Mouse (Mus musculus) heart, embryonic 11.5 days (tissue): ENCODE measurements around the gene Col4a3. TPM values are rescaled to one million over a fixed set of nuclear protein-coding genes. Genes with fewer than 3 reads are reported as not detected.
A peak's percentile ranks its signal among the peaks of the same experiment; 100 is the strongest.

Source experiments
- ATAC-seq: fragments of 200-750 bp; cut with Nextera tagmentation; replicated peaks from 2 replicates; pipeline ENCODE4 v1.8.0; 2017; ENCODE audit warnings: moderate library complexity; ENCODE audit not compliant: insufficient number of reproducible peaks, low FRiP score, low TSS enrichment
- H3K27ac ChIP-seq: fragments of 300-500 bp; sonication (generic); 2 replicates; pipeline ENCODE4 v1.5.1; 2014; ENCODE audit warnings: mild to moderate bottlenecking, low read depth, low read length
- H3K27me3 ChIP-seq: fragments of 300-500 bp; sonication (generic); 2 replicates; pipeline ENCODE4 v1.6.1; 2014; ENCODE audit warnings: mild to moderate bottlenecking, low read length, mixed read lengths; ENCODE audit not compliant: control insufficient read depth, insufficient read depth
- H3K36me3 ChIP-seq: fragments of 300-500 bp; sonication (generic); 2 replicates; pipeline ENCODE4 v1.6.1; 2014; ENCODE audit warnings: mild to moderate bottlenecking, low read length, moderate library complexity, mixed read lengths; ENCODE audit not compliant: control insufficient read depth, insufficient read depth
- H3K4me1 ChIP-seq: fragments of 300-500 bp; sonication (generic); 2 replicates; pipeline ENCODE4 v1.6.1; 2014; ENCODE audit warnings: low read length; ENCODE audit not compliant: control insufficient read depth, insufficient read depth
- H3K4me2 ChIP-seq: fragments of 300-500 bp; sonication (generic); 2 replicates; pipeline ENCODE4 v1.6.1; 2014; ENCODE audit warnings: mild to moderate bottlenecking, moderate library complexity
- H3K4me3 ChIP-seq: fragments of 300-500 bp; sonication (generic); 2 replicates; pipeline ENCODE4 v1.5.1; 2014; ENCODE audit warnings: low read depth, low read length
- H3K9ac ChIP-seq: fragments of 300-500 bp; sonication (generic); 2 replicates; pipeline ENCODE4 v1.6.1; 2014; ENCODE audit warnings: mild to moderate bottlenecking, low read depth, low read length, moderate library complexity
- H3K9me3 ChIP-seq: fragments of 300-500 bp; sonication (generic); replicated peaks from 2 replicates; pipeline ENCODE4 v1.6.1; 2016; ENCODE audit warnings: low read length; ENCODE audit not compliant: control insufficient read depth
- WGBS: fragments of 180-500 bp; shearing (Covaris S2); extraction: QIAGEN DNeasy Blood & Tissue Kit; methylation state at CpG from one replicate; pipeline ENCODE4 v1.1.7; 2014; ENCODE audit not compliant: insufficient replicate concordance; 5-methylcytosine and 5-hydroxymethylcytosine counted together
- polyA plus RNA-seq: library from polyadenylated mRNA; unstranded; fragments of >200 nt; fragmentation: Nextera tagmentation; extraction: Ambion mirVana; gene quantifications from 2 replicates; pipeline ENCODE4 v1.2.1, GENCODE M21; 2014

The Col4a3 gene
- polyA plus RNA-seq, 1 experiment from 2014 or later = 0.54 TPM

DNA sequence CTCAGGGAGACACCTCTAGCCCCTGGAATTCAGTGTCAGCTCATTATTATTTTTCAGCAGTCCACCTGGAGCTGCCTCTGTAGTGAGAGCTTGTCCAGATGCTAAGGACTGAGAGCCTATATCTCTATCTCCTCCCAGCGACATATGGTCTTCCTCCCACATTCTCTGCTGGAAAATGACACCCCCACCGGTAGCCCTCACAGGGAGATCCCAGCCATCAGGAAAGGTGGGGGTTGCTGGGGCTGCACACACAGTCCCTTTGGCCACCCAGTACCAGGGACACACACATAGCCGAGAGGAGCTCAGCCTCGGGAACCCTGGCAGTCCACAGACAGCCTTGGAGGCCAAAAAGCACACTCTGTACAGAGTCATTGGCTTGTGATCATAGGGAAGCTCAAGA is 26.5 kb upstream of the Col4a3 start:
- no peaks in the 10 kb centered on the region for H3K9me3 ChIP-seq
- H3K27me3 ChIP-seq = peaks cover 4% of the 10 kb centered on the region; the same call in 1 of the 2 replicates
- no peak overlapping the region for H3K27ac ChIP-seq
- no peaks in the 10 kb centered on the region for H3K36me3 ChIP-seq
- no peaks in the 10 kb centered on the region for H3K4me1 ChIP-seq
- no peak overlapping the region for H3K9ac ChIP-seq
- WGBS = 35% methylated on average over 4 of the region's 4 CpGs
- no peak overlapping the region for H3K4me2 ChIP-seq
- no peak overlapping the region for H3K4me3 ChIP-seq
- ATAC-seq = no peak

- Histone ChIP-seq H3K27ac (no peak overlapping the region), H3K4me3 (no peak overlapping the region), H3K36me3 (no peaks in the 10 kb centered on the region), H3K9ac (no peak overlapping the region), H3K27me3 (no peaks in the 10 kb centered on the region), H3K9me3 (no peaks in the 10 kb centered on the region), H3K4me1 (no peaks in the 10 kb centered on the region), H3K4me2 (no peak overlapping the region)
- ATAC-seq = no peak
- WGBS = 72% methylated on average over 4 of the region's 4 CpGs
Observed at GRCm38 (mm10) chr1:82569405-82569804, 17.3 kb upstream of the Col4a3 start.

GRCm38 (mm10) chr1:82571758-82572157 is 15.0 kb upstream of the Col4a3 start:
- Histone ChIP-seq H3K4me1 (no peaks in the 10 kb centered on the region), H3K9ac (no peak overlapping the region), H3K9me3 (no peaks in the 10 kb centered on the region), H3K36me3 (no peaks in the 10 kb centered on the region), H3K27me3 (no peaks in the 10 kb centered on the region), H3K4me3 (no peak overlapping the region), H3K27ac (no peak overlapping the region), H3K4me2 (no peak overlapping the region)
- ATAC-seq = no peak
- 71% methylated on average over 1 of the region's 1 CpGs for WGBS

- WGBS = 84% methylated on average over 3 of the region's 3 CpGs
- H3K4me2 ChIP-seq = no peak overlapping the region
- peaks cover 8% of the 10 kb centered on the region for H3K4me1 ChIP-seq
- no peak overlapping the region for H3K9ac ChIP-seq
- H3K4me3 ChIP-seq = no peak overlapping the region
- no peak overlapping the region for H3K27ac ChIP-seq
- no peaks in the 10 kb centered on the region for H3K9me3 ChIP-seq
- no peaks in the 10 kb centered on the region for H3K36me3 ChIP-seq
- H3K27me3 ChIP-seq = no peaks in the 10 kb centered on the region
- ATAC-seq = no peak
Observed at GRCm38 (mm10) chr1:82575681-82576080, 11.0 kb upstream of the Col4a3 start.

- no peak for ATAC-seq
Observed at GRCm38 (mm10) chr1:82576182-82576581, 10.5 kb upstream of the Col4a3 start.

DNA sequence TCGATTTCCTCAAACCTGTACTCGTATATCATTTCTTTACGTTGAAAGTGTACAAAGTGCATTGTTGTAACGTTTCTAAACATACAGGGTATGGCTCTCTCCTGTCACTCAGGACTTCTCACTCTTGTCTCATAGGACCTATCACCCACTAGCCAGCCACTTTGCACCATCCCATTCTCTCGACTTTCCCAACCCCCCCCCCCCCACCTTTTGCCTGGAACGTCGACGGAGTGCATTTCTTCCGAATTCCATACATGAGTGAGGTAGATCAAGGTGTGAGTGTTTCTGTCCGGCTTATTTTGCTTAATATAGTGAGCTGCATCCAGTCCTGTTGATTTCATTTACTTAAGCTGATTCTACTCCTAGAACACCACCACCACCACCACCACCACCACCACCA is 9.4 kb upstream of the Col4a3 start:
- H3K4me2 ChIP-seq = no peak overlapping the region
- no peak for ATAC-seq
- H3K36me3 ChIP-seq = no peaks in the 10 kb centered on the region
- H3K4me3 ChIP-seq = no peak overlapping the region
- no peaks in the 10 kb centered on the region for H3K9me3 ChIP-seq
- peaks cover 8% of the 10 kb centered on the region for H3K4me1 ChIP-seq
- no peaks in the 10 kb centered on the region for H3K27me3 ChIP-seq
- no peak overlapping the region for H3K27ac ChIP-seq
- H3K9ac ChIP-seq = no peak overlapping the region
- 74% methylated on average over 10 of the region's 10 CpGs for WGBS

More at GRCm38 (mm10) chr1:82576182-82576581, 10.5 kb upstream of the Col4a3 start:
- Histone ChIP-seq H3K9ac (no peak overlapping the region), H3K27me3 (no peaks in the 10 kb centered on the region), H3K36me3 (no peaks in the 10 kb centered on the region), H3K4me2 (no peak overlapping the region), H3K4me1 (peaks cover 8% of the 10 kb centered on the region), H3K27ac (no peak overlapping the region), H3K4me3 (no peak overlapping the region), H3K9me3 (no peaks in the 10 kb centered on the region)
- WGBS = 77% methylated on average over 2 of the region's 2 CpGs

GRCm38 (mm10) chr1:82577915-82578314 is 8.8 kb upstream of the Col4a3 start:
- Histone ChIP-seq H3K27ac (no peak overlapping the region), H3K4me2 (no peak overlapping the region), H3K4me3 (no peak overlapping the region), H3K9me3 (no peaks in the 10 kb centered on the region), H3K27me3 (no peaks in the 10 kb centered on the region), H3K36me3 (no peaks in the 10 kb centered on the region), H3K9ac (no peak overlapping the region), H3K4me1 (peaks cover 8% of the 10 kb centered on the region)
- ATAC-seq = no peak
- WGBS = 41% methylated on average over 3 of the region's 3 CpGs

- Histone ChIP-seq H3K9me3 (no peaks in the 10 kb centered on the region), H3K4me3 (no peak overlapping the region), H3K36me3 (no peaks in the 10 kb centered on the region), H3K9ac (no peak overlapping the region), H3K27ac (no peak overlapping the region; the same call in 1 of the 2 replicates), H3K4me2 (no peak overlapping the region), H3K27me3 (no peaks in the 10 kb centered on the region), H3K4me1 (peaks cover 8% of the 10 kb centered on the region)
- WGBS = 64% methylated on average over 4 of the region's 4 CpGs
- ATAC-seq = no peak
Observed at GRCm38 (mm10) chr1:82578320-82578719, 8.4 kb upstream of the Col4a3 start.

- H3K27me3 ChIP-seq = peaks cover 27% of the 10 kb centered on the region
- no peak overlapping the region for H3K4me3 ChIP-seq
Observed at GRCm38 (mm10) chr1:82585981-82586380, 740 bp upstream of the Col4a3 start.

More at GRCm38 (mm10) chr1:82585981-82586380, 740 bp upstream of the Col4a3 start:
- WGBS = 70% methylated on average over 7 of the region's 7 CpGs
- no peak overlapping the region for H3K27ac ChIP-seq
- peak overlapping the region; percentile 89 for H3K4me2 ChIP-seq
- no peaks in the 10 kb centered on the region for H3K36me3 ChIP-seq
- no peaks in the 10 kb centered on the region for H3K9me3 ChIP-seq
- 0 out of 2 replicates have a peak, but pooled peaks cover 5% of the 10 kb centered on the region for H3K4me1 ChIP-seq
- ATAC-seq = no peak
- no peak overlapping the region for H3K9ac ChIP-seq
